Mouse (Mus musculus) stomach, postnatal 0 days (tissue): ENCODE measurements around the gene Slc4a4. TPM values are rescaled to one million over a fixed set of nuclear protein-coding genes. Genes with fewer than 3 reads are reported as not detected.

Experiments used
- ATAC-seq: fragments of 200-750 bp; cut with Nextera tagmentation; 2 replicates; pipeline ENCODE4 v1.8.0; 2017; ENCODE audit not compliant: low FRiP score, low TSS enrichment
- DNase-seq: peaks from one replicate; pipeline ENCODE4 v3.0.0-alpha.2; 2016; ENCODE audit warnings: low spot score
- H3K27ac ChIP-seq: fragments of 300-500 bp; sonication (generic); replicated peaks from 2 replicates; pipeline ENCODE4 v1.5.1; 2014; ENCODE audit warnings: mild to moderate bottlenecking, control low read depth
- H3K27me3 ChIP-seq: fragments of 300-500 bp; sonication (generic); 2 replicates; pipeline ENCODE4 v1.6.1; 2014; ENCODE audit warnings: low read length; ENCODE audit not compliant: control insufficient read depth, insufficient read depth
- H3K36me3 ChIP-seq: fragments of 300-500 bp; sonication (generic); 2 replicates; pipeline ENCODE4 v1.6.1; 2014; ENCODE audit warnings: low read length, mixed read lengths; ENCODE audit not compliant: control insufficient read depth, insufficient read depth
- H3K4me1 ChIP-seq: fragments of 300-500 bp; sonication (generic); replicated peaks from 2 replicates; pipeline ENCODE4 v1.6.1; 2014; ENCODE audit warnings: antibody characterized with exemption; ENCODE audit not compliant: control insufficient read depth, insufficient read depth
- H3K4me2 ChIP-seq: fragments of 300-500 bp; sonication (generic); replicated peaks from 2 replicates; pipeline ENCODE4 v1.6.1; 2014; ENCODE audit warnings: low read depth, mild to moderate bottlenecking, control low read depth, moderate library complexity
- H3K4me3 ChIP-seq: fragments of 300-500 bp; sonication (generic); 2 replicates; pipeline ENCODE4 v1.5.1; 2014; ENCODE audit warnings: low read depth, low read length, control low read depth
- H3K9ac ChIP-seq: fragments of 300-500 bp; sonication (generic); 2 replicates; pipeline ENCODE4 v1.6.1; 2014; ENCODE audit warnings: mild to moderate bottlenecking, low read length, control low read depth, mixed read lengths
- H3K9me3 ChIP-seq: fragments of 300-500 bp; sonication (generic); 2 replicates; pipeline ENCODE4 v1.6.1; 2016; ENCODE audit warnings: low read length; ENCODE audit not compliant: control insufficient read depth
- CTCF ChIP-seq: IDR thresholded peaks from 2 replicates; pipeline ENCODE4 v1.5.1; 2016; ENCODE audit warnings: antibody characterized with exemption, low read depth, mild to moderate bottlenecking, moderate library complexity
- EP300 ChIP-seq: optimal IDR thresholded peaks from 2 replicates; pipeline ENCODE3; 2016; ENCODE audit warnings: antibody characterized with exemption
- WGBS: fragments of 180-500 bp; shearing (Covaris S2); extraction: QIAGEN DNeasy Blood & Tissue Kit; methylation state at CpG from one replicate; pipeline ENCODE4 v1.1.7; 2014; 5-methylcytosine and 5-hydroxymethylcytosine counted together
- polyA plus RNA-seq: library from polyadenylated mRNA; unstranded; fragments of >200 nt; fragmentation: Nextera tagmentation; extraction: Ambion mirVana; gene quantifications from 2 replicates; pipeline ENCODE4 v1.2.1, GENCODE M21; 2015

Slc4a4 gene
- polyA plus RNA-seq, 1 experiment from 2014 or later: 6.3 TPM

DNA sequence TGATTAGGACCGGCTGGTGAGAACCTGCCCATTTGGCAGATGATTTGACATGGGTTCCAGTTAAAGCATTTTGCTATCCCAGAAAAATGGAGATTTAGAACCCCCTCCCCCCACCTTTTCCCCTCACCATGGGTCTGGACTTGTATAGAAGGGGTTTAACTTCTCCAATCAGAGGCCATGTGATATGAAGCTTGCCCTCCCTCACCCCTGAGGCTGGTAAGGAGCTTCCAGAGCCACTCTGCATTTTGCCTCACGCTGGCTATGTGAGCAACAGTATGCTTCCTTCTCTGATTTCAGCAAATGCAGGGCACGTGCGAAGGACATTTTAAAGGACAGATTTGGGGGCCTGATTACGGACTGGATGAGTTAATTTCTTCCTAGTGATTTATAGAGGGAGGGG is 43.5 kb downstream of the Slc4a4 start:
- ATAC-seq: no peak
- Histone ChIP-seq H3K4me3 (no peak overlapping the region), H3K27me3 (no peaks in the 10 kb centered on the region), H3K4me1 (peaks cover 3% of the 10 kb centered on the region; the same call in 1 of the 2 replicates), H3K27ac (no peak overlapping the region), H3K36me3 (no peaks in the 10 kb centered on the region), H3K9me3 (no peaks in the 10 kb centered on the region), H3K9ac (no peak overlapping the region), H3K4me2 (no peak overlapping the region)
- TF ChIP-seq EP300 (no peak), CTCF (no peak)
- no peak for DNase-seq
- 62% methylated on average over 5 of the region's 5 CpGs for WGBS

GRCm38 (mm10) chr5:88930611-88931010 is 44.0 kb downstream of the Slc4a4 start:
- DNase-seq (no peak), ATAC-seq (no peak)
- no peak overlapping the region for H3K4me3 ChIP-seq
- 53% methylated on average over 11 of the region's 11 CpGs for WGBS
- no peak overlapping the region for H3K9ac ChIP-seq
- H3K4me1 ChIP-seq: peaks cover 3% of the 10 kb centered on the region; the same call in 1 of the 2 replicates
- no peak overlapping the region for H3K4me2 ChIP-seq
- no peaks in the 10 kb centered on the region for H3K9me3 ChIP-seq
- H3K36me3 ChIP-seq: no peaks in the 10 kb centered on the region
- no peak overlapping the region for H3K27ac ChIP-seq
- no peak for TF ChIP-seq EP300
- TF ChIP-seq CTCF: no peak
- H3K27me3 ChIP-seq: no peaks in the 10 kb centered on the region

GRCm38 (mm10) chr5:88931176-88931575 is 44.6 kb downstream of the Slc4a4 start:
- DNase-seq: no peak
- Histone ChIP-seq H3K4me1 (peaks cover 3% of the 10 kb centered on the region; the same call in 1 of the 2 replicates), H3K4me2 (no peak overlapping the region), H3K9me3 (no peaks in the 10 kb centered on the region), H3K9ac (no peak overlapping the region), H3K27me3 (no peaks in the 10 kb centered on the region), H3K27ac (no peak overlapping the region), H3K4me3 (no peak overlapping the region), H3K36me3 (no peaks in the 10 kb centered on the region)
- WGBS: 70% methylated on average over 9 of the region's 9 CpGs
- ATAC-seq: no peak
- TF ChIP-seq CTCF: no peak
- no peak for TF ChIP-seq EP300

- Histone ChIP-seq H3K27ac (no peak overlapping the region), H3K4me1 (peaks cover 3% of the 10 kb centered on the region; the same call in 1 of the 2 replicates), H3K27me3 (no peaks in the 10 kb centered on the region), H3K4me3 (0 out of 2 replicates have a peak overlapping the region, but pooled peaks have one; percentile 12), H3K4me2 (peak overlapping the region; percentile 39), H3K9ac (no peak overlapping the region), H3K36me3 (no peaks in the 10 kb centered on the region), H3K9me3 (no peaks in the 10 kb centered on the region)
- TF ChIP-seq CTCF (no peak), EP300 (no peak)
- 37% methylated on average over 7 of the region's 7 CpGs for WGBS
- DNase-seq (no peak), ATAC-seq (no peak)
Observed at GRCm38 (mm10) chr5:88933454-88933853, 46.8 kb downstream of the Slc4a4 start.

GRCm38 (mm10) chr5:88933946-88934345 is 47.3 kb downstream of the Slc4a4 start:
- H3K36me3 ChIP-seq: no peaks in the 10 kb centered on the region
- DNase-seq (no peak), ATAC-seq (no peak)
- no peaks in the 10 kb centered on the region for H3K27me3 ChIP-seq
- 0 out of 2 replicates have a peak overlapping the region, but pooled peaks have one; percentile 12 for H3K4me3 ChIP-seq
- H3K4me2 ChIP-seq: peak overlapping the region; percentile 39
- 62% methylated on average over 14 of the region's 14 CpGs for WGBS
- no peak overlapping the region for H3K9ac ChIP-seq
- TF ChIP-seq EP300: no peak
- no peak for TF ChIP-seq CTCF
- no peaks in the 10 kb centered on the region for H3K9me3 ChIP-seq
- H3K4me1 ChIP-seq: peaks cover 3% of the 10 kb centered on the region; the same call in 1 of the 2 replicates
- H3K27ac ChIP-seq: 0 out of 2 replicates have a peak overlapping the region, but pooled peaks have one; percentile 35

GRCm38 (mm10) chr5:88938208-88938607 is 51.6 kb downstream of the Slc4a4 start:
- no peaks in the 10 kb centered on the region for H3K27me3 ChIP-seq

More at GRCm38 (mm10) chr5:88938208-88938607, 51.6 kb downstream of the Slc4a4 start:
- Histone ChIP-seq H3K36me3 (no peaks in the 10 kb centered on the region), H3K4me1 (no peaks in the 10 kb centered on the region), H3K4me3 (no peak overlapping the region), H3K9me3 (no peaks in the 10 kb centered on the region), H3K27ac (no peak overlapping the region), H3K4me2 (no peak overlapping the region), H3K9ac (no peak overlapping the region)
- 52% methylated on average over 1 of the region's 1 CpGs for WGBS
- DNase-seq (no peak), ATAC-seq (no peak)
- TF ChIP-seq EP300: no peak
- TF ChIP-seq CTCF: no peak
